Mouse (Mus musculus) forebrain, embryonic 15.5 days (tissue): ENCODE results near the gene Sspn. TPM values are rescaled to one million over a fixed set of nuclear protein-coding genes. Genes with fewer than 3 reads are reported as not detected.
A peak's percentile ranks its signal among the peaks of the same experiment; 100 is the strongest.

Source experiments
- ATAC-seq: fragments of 200-750 bp; cut with Nextera tagmentation; replicated peaks from 2 replicates; pipeline ENCODE4 v1.8.0; 2017; ENCODE audit warnings: mild to moderate bottlenecking, moderate TSS enrichment, moderate library complexity
- H3K27ac ChIP-seq: fragments of 300-500 bp; sonication (generic); replicated peaks from 2 replicates; pipeline ENCODE4 v1.5.1; 2015; ENCODE audit warnings: mild to moderate bottlenecking, inconsistent platforms
- H3K27me3 ChIP-seq: fragments of 300-500 bp; sonication (generic); 2 replicates; pipeline ENCODE4 v1.6.1; 2015; ENCODE audit warnings: inconsistent platforms
- H3K36me3 ChIP-seq: fragments of 300-500 bp; sonication (generic); 2 replicates; pipeline ENCODE4 v1.6.1; 2015; ENCODE audit warnings: mild to moderate bottlenecking, inconsistent platforms
- H3K4me1 ChIP-seq: fragments of 300-500 bp; sonication (generic); 2 replicates; pipeline ENCODE4 v1.6.1; 2015; ENCODE audit warnings: inconsistent platforms
- H3K4me2 ChIP-seq: fragments of 300-500 bp; sonication (generic); replicated peaks from 2 replicates; pipeline ENCODE4 v1.6.1; 2015; ENCODE audit warnings: mild to moderate bottlenecking, inconsistent platforms
- H3K4me3 ChIP-seq: fragments of 300-500 bp; sonication (generic); 2 replicates; pipeline ENCODE4 v1.5.1; 2015; ENCODE audit warnings: mild to moderate bottlenecking, inconsistent platforms
- H3K9ac ChIP-seq: fragments of 300-500 bp; sonication (generic); replicated peaks from 2 replicates; pipeline ENCODE4 v1.6.1; 2015; ENCODE audit warnings: mild to moderate bottlenecking, inconsistent platforms
- H3K9me3 ChIP-seq: fragments of 300-500 bp; sonication (generic); 2 replicates; pipeline ENCODE4 v1.6.1; 2016; ENCODE audit warnings: inconsistent platforms
- WGBS: fragments of 180-500 bp; shearing (Covaris S2); methylation state at CpG from one replicate; pipeline ENCODE4 v1.1.7; 2015; ENCODE audit warnings: mixed read lengths; 5-methylcytosine and 5-hydroxymethylcytosine counted together
- polyA plus RNA-seq: library from polyadenylated mRNA; unstranded; fragments of >200 nt; fragmentation: Nextera tagmentation; extraction: Ambion mirVana; gene quantifications from 2 replicates; pipeline ENCODE4 v1.2.1, GENCODE M21; 2015

Sspn gene
- polyA plus RNA-seq, 1 experiment from 2014 or later: 2.3 TPM

DNA sequence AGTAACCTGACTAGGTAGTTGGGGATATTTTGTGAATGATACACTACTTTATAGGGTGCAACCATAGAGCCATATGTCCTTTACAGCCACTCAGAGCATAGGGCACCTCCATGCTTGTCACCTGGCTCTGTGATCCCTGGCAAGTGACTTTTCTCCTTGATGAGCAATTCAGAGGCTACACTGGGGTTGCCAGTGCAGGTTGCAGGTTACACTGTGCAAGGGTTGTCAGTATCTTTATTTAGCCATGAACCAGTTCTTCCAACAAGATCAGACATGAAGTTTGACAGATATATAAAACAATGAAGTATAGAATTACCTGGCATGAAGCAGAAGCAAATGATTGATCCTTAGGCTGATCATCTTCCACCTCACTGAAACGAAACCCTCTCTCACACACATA, 59.1 kb downstream of the Sspn start:
- Histone ChIP-seq H3K27me3 (no peaks in the 10 kb centered on the region), H3K27ac (no peak overlapping the region), H3K4me3 (no peak overlapping the region), H3K9me3 (no peaks in the 10 kb centered on the region), H3K36me3 (no peaks in the 10 kb centered on the region), H3K4me1 (no peaks in the 10 kb centered on the region), H3K4me2 (no peak overlapping the region), H3K9ac (no peak overlapping the region)
- no peak for ATAC-seq
- WGBS: 71% methylated on average over 1 of the region's 1 CpGs

DNA sequence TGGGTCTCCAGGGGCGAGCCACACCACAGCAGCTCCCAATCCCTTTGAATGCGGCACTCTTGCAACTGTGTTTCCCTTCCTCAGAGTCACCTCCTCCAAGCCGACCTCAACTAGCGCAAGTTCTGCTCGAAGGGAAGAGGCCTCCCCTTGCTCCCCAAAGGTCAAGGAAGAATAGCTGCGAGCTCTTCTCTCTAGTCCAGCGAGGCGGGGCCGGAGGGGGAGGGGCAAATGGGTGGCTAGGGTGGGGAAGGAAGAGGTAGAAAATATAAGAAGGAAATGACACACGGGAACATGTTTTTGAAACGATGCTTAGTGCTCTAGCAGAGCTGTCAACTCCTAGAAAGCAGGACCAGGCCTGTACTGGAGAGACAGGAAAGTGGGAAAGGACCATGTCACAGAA, 61.1 kb downstream of the Sspn start:
- ATAC-seq: no peak
- Histone ChIP-seq H3K4me3 (no peak overlapping the region), H3K36me3 (no peaks in the 10 kb centered on the region), H3K4me2 (no peak overlapping the region), H3K27me3 (no peaks in the 10 kb centered on the region), H3K9ac (no peak overlapping the region), H3K9me3 (no peaks in the 10 kb centered on the region), H3K4me1 (no peaks in the 10 kb centered on the region), H3K27ac (no peak overlapping the region)
- 79% methylated on average over 11 of the region's 11 CpGs for WGBS

DNA sequence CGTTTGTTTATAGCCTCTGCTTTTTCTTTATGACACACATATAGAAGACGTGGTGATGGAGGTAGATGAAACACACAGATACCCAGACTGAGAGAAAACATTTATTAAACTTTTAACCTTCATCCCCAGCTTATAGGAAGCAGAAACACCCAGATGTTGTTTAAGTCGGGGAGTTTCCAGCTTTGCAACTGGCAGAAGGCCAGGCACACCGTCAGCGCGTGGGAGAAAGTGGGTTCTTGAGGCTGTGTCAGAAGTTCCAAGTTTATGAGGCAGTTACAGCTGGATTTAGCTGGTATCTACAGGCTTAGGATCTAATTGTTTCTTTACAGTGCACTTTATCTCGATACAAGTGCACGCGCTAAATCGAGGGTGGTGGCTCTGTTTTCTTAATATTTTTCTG, 61.5 kb downstream of the Sspn start:
- no peak overlapping the region for H3K9ac ChIP-seq
- H3K4me2 ChIP-seq: no peak overlapping the region
- 88% methylated on average over 10 of the region's 10 CpGs for WGBS
- H3K27me3 ChIP-seq: no peaks in the 10 kb centered on the region
- no peaks in the 10 kb centered on the region for H3K36me3 ChIP-seq
- no peaks in the 10 kb centered on the region for H3K4me1 ChIP-seq
- H3K9me3 ChIP-seq: no peaks in the 10 kb centered on the region
- no peak overlapping the region for H3K27ac ChIP-seq
- ATAC-seq: no peak
- H3K4me3 ChIP-seq: no peak overlapping the region

DNA sequence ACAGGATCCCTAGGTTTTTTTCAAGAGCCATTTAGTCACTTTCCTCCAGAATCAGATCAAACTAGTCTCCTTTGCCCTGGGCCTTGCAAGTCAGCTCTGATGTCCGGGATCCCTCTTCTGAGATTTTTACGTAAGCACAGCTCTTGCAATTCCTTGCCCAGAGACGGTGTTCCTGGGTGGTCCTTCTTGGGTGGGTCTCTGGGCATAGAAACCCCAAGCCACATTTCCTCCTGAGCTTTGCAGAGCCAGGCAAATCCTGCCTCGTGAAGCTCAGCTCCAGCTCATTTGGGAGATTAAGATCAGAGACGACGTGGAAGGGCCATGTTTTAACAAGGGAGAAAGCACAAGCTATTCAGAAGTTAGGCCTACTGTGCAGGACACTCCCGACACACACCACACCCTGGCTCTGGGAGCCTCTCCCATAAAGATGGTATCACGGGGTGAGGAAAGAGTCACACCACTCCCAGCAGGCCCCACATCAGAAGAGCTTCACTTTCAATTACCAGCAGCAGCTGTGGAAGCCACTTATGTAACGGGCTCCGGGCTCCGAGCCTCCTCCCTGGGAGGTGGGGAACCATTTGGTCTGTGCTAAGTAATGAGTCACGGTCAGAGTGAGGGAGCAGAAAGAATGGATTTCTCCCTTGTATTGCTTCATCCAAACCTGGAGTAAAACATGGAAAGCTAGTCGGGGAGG, 67.0 kb downstream of the Sspn start:
- Histone ChIP-seq H3K4me1 (no peaks in the 10 kb centered on the region), H3K9me3 (no peaks in the 10 kb centered on the region), H3K27me3 (no peaks in the 10 kb centered on the region), H3K27ac (no peak overlapping the region), H3K36me3 (no peaks in the 10 kb centered on the region), H3K9ac (no peak overlapping the region), H3K4me3 (no peak overlapping the region), H3K4me2 (no peak overlapping the region)
- no peak for ATAC-seq
- WGBS: 29% methylated on average over 13 of the region's 13 CpGs

- Histone ChIP-seq H3K9me3 (no peaks in the 10 kb centered on the region), H3K9ac (no peak overlapping the region), H3K36me3 (no peaks in the 10 kb centered on the region), H3K4me3 (no peak overlapping the region), H3K4me1 (no peaks in the 10 kb centered on the region), H3K4me2 (no peak overlapping the region), H3K27ac (no peak overlapping the region), H3K27me3 (no peaks in the 10 kb centered on the region)
- no peak for ATAC-seq
- 96% methylated on average over 1 of the region's 1 CpGs for WGBS
Observed at GRCm38 (mm10) chr6:146000767-146001166, 69.3 kb downstream of the Sspn start.

- Histone ChIP-seq H3K9me3 (no peaks in the 10 kb centered on the region), H3K9ac (no peak overlapping the region), H3K4me1 (no peaks in the 10 kb centered on the region), H3K4me2 (no peak overlapping the region), H3K27ac (no peak overlapping the region), H3K27me3 (no peaks in the 10 kb centered on the region), H3K4me3 (no peak overlapping the region), H3K36me3 (no peaks in the 10 kb centered on the region)
- 88% methylated on average over 22 of the region's 22 CpGs for WGBS
- no peak for ATAC-seq
Observed at GRCm38 (mm10) chr6:146001396-146002191, 70.2 kb downstream of the Sspn start.

DNA sequence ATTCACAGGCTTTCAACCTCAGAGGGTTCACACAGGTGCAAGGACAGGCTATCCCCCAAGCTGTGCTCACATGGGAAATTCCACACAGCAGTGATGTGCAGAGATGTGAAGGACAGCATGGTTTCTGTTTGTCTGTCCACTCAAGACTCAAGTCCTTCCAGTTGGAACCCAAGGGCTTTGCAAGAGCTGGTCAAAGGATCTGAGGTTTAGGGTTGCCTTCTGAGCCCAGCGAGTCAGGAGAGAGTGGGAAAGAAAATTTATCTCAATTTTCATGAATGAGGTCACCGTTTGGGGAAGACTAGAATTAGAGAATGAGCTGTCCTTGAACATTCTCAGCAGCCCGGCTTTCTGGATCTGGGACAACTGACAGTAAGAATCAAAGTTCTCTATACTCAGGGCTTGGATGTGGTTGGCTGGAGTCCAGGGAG, 72.7 kb downstream of the Sspn start:
- H3K27me3 ChIP-seq: no peaks in the 10 kb centered on the region
- no peak overlapping the region for H3K4me2 ChIP-seq
- ATAC-seq: no peak
- no peak overlapping the region for H3K27ac ChIP-seq
- no peak overlapping the region for H3K9ac ChIP-seq
- H3K36me3 ChIP-seq: no peaks in the 10 kb centered on the region
- no peak overlapping the region for H3K4me3 ChIP-seq
- WGBS: 73% methylated on average over 3 of the region's 3 CpGs
- no peaks in the 10 kb centered on the region for H3K4me1 ChIP-seq
- H3K9me3 ChIP-seq: no peaks in the 10 kb centered on the region

DNA sequence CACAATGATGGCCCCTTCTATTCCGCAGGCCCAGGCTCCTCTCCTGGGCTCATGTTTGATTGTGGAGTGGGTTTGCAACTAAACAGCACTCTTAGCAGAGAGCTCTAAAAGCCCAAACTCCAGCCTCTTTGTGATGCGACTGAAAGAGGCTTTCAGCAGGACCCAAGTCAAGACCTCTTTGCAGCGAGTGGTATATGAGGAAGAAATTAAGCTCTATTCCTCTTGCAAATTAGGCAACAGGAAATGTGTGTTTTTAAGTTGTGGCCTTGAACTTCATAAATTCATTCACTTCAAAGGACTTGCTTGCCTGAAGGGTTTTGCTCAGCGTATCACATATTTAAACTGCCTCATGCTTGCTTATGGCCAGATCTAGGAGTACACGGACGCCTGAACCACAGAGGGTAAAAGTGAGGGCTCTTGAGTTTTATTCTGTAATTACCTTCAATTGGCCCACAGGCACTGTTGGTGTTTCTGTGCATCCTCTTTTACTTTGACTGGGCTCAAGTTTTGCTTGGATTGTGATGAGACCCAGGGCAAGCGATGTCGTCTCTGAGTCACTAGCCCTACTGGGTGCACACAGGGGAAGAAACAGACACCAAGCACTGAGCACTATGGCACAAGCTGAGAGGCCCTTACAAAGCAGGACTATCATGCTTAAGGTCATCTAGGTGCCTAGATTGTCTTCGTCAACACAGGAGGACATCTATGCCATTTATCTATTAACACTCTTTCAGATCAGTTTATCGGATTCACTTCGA, 73.9 kb downstream of the Sspn start:
- H3K4me1 ChIP-seq: peaks cover 4% of the 10 kb centered on the region
- no peaks in the 10 kb centered on the region for H3K36me3 ChIP-seq
- H3K9me3 ChIP-seq: no peaks in the 10 kb centered on the region
- H3K4me2 ChIP-seq: no peak overlapping the region
- no peak overlapping the region for H3K9ac ChIP-seq
- no peaks in the 10 kb centered on the region for H3K27me3 ChIP-seq
- no peak overlapping the region for H3K27ac ChIP-seq
- ATAC-seq: no peak
- H3K4me3 ChIP-seq: no peak overlapping the region
- 86% methylated on average over 11 of the region's 11 CpGs for WGBS

GRCm38 (mm10) chr6:146005935-146006564, 74.6 kb downstream of the Sspn start:
- Histone ChIP-seq H3K4me2 (no peak overlapping the region), H3K27me3 (no peaks in the 10 kb centered on the region), H3K9ac (no peak overlapping the region)

DNA sequence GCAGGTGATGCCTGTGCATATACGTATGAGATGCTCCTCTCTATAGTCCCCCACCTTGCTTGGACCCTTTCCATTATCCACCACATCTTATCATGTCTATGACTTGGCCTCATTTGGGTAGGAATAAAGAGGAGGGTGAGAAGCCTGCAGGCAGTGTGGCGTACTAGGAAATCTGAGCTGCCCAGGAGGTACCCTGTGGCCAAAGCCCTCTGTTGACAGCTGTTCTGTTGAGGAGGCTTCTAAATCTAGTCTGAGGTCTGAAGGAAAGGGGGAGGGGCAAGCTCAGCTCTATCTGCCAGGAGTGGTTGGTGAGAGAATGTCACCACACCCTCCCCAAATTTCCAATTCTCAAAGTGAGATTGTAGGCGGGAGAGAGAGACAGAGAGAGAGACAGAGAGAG, 75.3 kb downstream of the Sspn start:
- ATAC-seq: no peak
- WGBS: 74% methylated on average over 3 of the region's 3 CpGs
- H3K4me1 ChIP-seq: peaks cover 7% of the 10 kb centered on the region
- no peak overlapping the region for H3K4me2 ChIP-seq
- no peak overlapping the region for H3K4me3 ChIP-seq
- H3K9me3 ChIP-seq: no peaks in the 10 kb centered on the region
- H3K9ac ChIP-seq: no peak overlapping the region
- no peak overlapping the region for H3K27ac ChIP-seq
- H3K36me3 ChIP-seq: no peaks in the 10 kb centered on the region
- no peaks in the 10 kb centered on the region for H3K27me3 ChIP-seq

More at GRCm38 (mm10) chr6:146005935-146006564, 74.6 kb downstream of the Sspn start:
- no peaks in the 10 kb centered on the region for H3K36me3 ChIP-seq
- H3K4me1 ChIP-seq: peaks cover 7% of the 10 kb centered on the region
- no peaks in the 10 kb centered on the region for H3K9me3 ChIP-seq
- no peak overlapping the region for H3K27ac ChIP-seq
- 57% methylated on average over 3 of the region's 3 CpGs for WGBS
- ATAC-seq: no peak
- no peak overlapping the region for H3K4me3 ChIP-seq

- Histone ChIP-seq H3K4me2 (no peak overlapping the region), H3K27ac (no peak overlapping the region), H3K9ac (no peak overlapping the region), H3K4me1 (peaks cover 7% of the 10 kb centered on the region), H3K9me3 (no peaks in the 10 kb centered on the region), H3K36me3 (no peaks in the 10 kb centered on the region), H3K4me3 (no peak overlapping the region), H3K27me3 (no peaks in the 10 kb centered on the region)
- 0 out of 2 replicates have a peak, but pooled peaks have one; percentile 55 for ATAC-seq
- 26% methylated on average over 5 of the region's 5 CpGs for WGBS
Observed at GRCm38 (mm10) chr6:146008450-146008981, 77.1 kb downstream of the Sspn start.
